Mouse (Mus musculus) hindbrain, embryonic 11.5 days (tissue): ENCODE results near the gene Tsen54. TPM values are rescaled to one million over a fixed set of nuclear protein-coding genes. Genes with fewer than 3 reads are reported as not detected.
"Not testable (repeated sequence)": the region's sequence is repeated elsewhere in the genome, so short reads cannot be mapped to it uniquely, and the experiment has no call there.

Experiments
- ATAC-seq: fragments of 200-750 bp; cut with Nextera tagmentation; 2 replicates; pipeline ENCODE4 v1.8.0; 2017; ENCODE audit warnings: mild to moderate bottlenecking, moderate TSS enrichment, moderate library complexity; ENCODE audit not compliant: low FRiP score
- DNase-seq: peaks from one replicate; pipeline ENCODE4 v3.0.0-alpha.2; 2015; ENCODE audit warnings: low spot score
- H3K27ac ChIP-seq: fragments of 300-500 bp; sonication (generic); 2 replicates; pipeline ENCODE4 v1.5.1; 2014; ENCODE audit warnings: mild to moderate bottlenecking, low read depth, low read length
- H3K27me3 ChIP-seq: fragments of 300-500 bp; sonication (generic); 2 replicates; pipeline ENCODE4 v1.6.1; 2014; ENCODE audit warnings: mild to moderate bottlenecking, low read length, moderate library complexity, mixed read lengths; ENCODE audit not compliant: control insufficient read depth, insufficient read depth
- H3K36me3 ChIP-seq: fragments of 300-500 bp; sonication (generic); 2 replicates; pipeline ENCODE4 v1.6.1; 2014; ENCODE audit warnings: mild to moderate bottlenecking, low read length, moderate library complexity, mixed read lengths; ENCODE audit not compliant: control insufficient read depth, insufficient read depth
- H3K4me1 ChIP-seq: fragments of 300-500 bp; sonication (generic); replicated peaks from 2 replicates; pipeline ENCODE4 v1.6.1; 2014; ENCODE audit warnings: low read length, mixed read lengths; ENCODE audit not compliant: control insufficient read depth, insufficient read depth
- H3K4me2 ChIP-seq: fragments of 300-500 bp; sonication (generic); replicated peaks from 2 replicates; pipeline ENCODE4 v1.6.1; 2014; ENCODE audit warnings: mild to moderate bottlenecking, low read depth, low read length
- H3K4me3 ChIP-seq: fragments of 300-500 bp; sonication (generic); 2 replicates; pipeline ENCODE4 v1.5.1; 2014; ENCODE audit warnings: low read depth, low read length
- H3K9ac ChIP-seq: fragments of 300-500 bp; sonication (generic); 2 replicates; pipeline ENCODE4 v1.6.1; 2014; ENCODE audit warnings: low read depth, low read length
- H3K9me3 ChIP-seq: fragments of 300-500 bp; sonication (generic); 2 replicates; pipeline ENCODE4 v1.6.1; 2016; ENCODE audit warnings: low read length; ENCODE audit not compliant: control insufficient read depth
- WGBS: fragments of 180-500 bp; shearing (Covaris S2); extraction: QIAGEN DNeasy Blood & Tissue Kit; methylation state at CpG from one replicate; pipeline ENCODE4 v1.1.7; 2014; 5-methylcytosine and 5-hydroxymethylcytosine counted together
- polyA plus RNA-seq: library from polyadenylated mRNA; unstranded; fragments of >200 nt; fragmentation: Nextera tagmentation; extraction: Ambion mirVana; gene quantifications from 2 replicates; pipeline ENCODE4 v1.2.1, GENCODE M21; 2014

Tsen54 gene
- polyA plus RNA-seq, 1 experiment from 2014 or later, result 17.9 TPM

DNA sequence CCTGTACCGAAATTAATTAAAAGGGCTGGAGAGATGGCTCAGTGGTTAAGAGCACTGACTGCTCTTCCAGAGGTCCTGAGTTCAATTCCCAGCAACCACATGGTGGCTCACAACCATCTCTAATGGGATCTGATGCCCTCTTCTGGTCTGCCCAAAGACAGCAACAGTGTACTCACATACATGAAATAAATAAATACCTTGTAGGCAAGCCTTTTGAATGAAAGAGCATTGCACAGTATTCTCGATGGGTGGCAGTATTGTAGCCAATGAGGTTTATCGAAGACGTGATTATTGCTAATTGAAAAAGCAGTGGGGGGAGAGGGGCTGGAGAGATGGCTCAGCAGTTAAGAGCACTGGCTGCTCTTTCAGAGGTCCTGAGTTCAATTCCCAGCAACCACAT lies 42.6 kb downstream of the Tsen54 start:
- not testable (repeated sequence) for ATAC-seq, H3K4me2 ChIP-seq, H3K9me3 ChIP-seq, DNase-seq, H3K4me3 ChIP-seq, H3K36me3 ChIP-seq, H3K9ac ChIP-seq, H3K27ac ChIP-seq
- WGBS, result 90% methylated on average over 4 of the region's 4 CpGs
- peaks cover 38% of the 10 kb centered on the region for H3K27me3 ChIP-seq
- peaks cover 10% of the 10 kb centered on the region; the same call in 1 of the 2 replicates for H3K4me1 ChIP-seq

DNA sequence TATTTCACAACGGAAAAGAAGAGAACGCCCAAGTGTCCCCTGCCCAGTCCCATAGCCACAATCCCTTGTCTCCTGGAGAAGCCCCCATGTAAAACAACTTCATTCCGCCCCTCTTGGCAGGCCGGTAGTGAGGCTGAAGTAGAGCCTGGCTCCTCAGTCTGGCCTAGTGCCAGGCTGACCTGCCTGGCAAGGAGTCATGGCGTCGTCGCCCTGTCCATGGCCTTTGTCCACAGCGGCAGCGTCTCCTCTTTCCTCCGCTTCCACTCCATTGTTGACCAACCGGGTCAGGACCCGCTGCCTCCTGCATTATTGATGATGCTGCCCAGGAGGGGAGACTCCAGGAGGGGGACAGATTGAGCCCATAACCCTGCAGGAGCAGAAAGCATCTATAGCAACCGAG lies 43.4 kb downstream of the Tsen54 start:
- Histone ChIP-seq H3K9ac (0 out of 2 replicates have a peak overlapping the region, but pooled peaks have one; percentile 11), H3K4me1 (peaks cover 10% of the 10 kb centered on the region; the same call in 1 of the 2 replicates), H3K9me3 (no peaks in the 10 kb centered on the region), H3K27ac (no peak overlapping the region), H3K36me3 (no peaks in the 10 kb centered on the region), H3K4me2 (no peak overlapping the region), H3K27me3 (peaks cover 38% of the 10 kb centered on the region), H3K4me3 (no peak overlapping the region)
- 36% methylated on average over 13 of the region's 13 CpGs for WGBS
- no peak for DNase-seq
- no peak for ATAC-seq

DNA sequence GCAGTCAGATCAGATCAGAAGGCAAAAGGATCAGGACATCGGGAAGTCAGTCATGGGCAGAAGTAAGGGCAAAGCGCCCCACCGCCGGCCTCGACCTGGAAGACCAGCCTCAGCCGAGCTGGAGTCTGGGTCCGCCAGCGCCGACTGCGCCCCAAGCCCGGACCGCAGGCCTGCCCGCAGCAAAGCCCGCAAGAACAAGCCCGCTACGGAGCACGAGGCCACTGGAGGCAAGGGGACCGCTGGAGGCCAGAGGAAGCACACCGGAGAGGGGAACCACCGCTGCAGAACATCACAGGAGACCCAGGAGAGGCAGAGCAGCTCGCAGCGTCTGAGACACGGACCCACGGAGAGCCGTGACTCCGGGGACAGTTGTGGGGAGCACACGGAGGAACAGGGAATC lies 43.8 kb downstream of the Tsen54 start, which contains the start of gene Myo15b:
Gene Myo15b, plus strand, starts transcription at position 53 of the 400 bp plus-strand sequence.
- no peak for ATAC-seq
- H3K9ac ChIP-seq, result 0 out of 2 replicates have a peak within 1 kb of the TSS, but pooled peaks have one; percentile 15
- no peaks in the 10 kb centered on the region for H3K9me3 ChIP-seq
- peak within 1 kb of the TSS; percentile 29 for H3K4me3 ChIP-seq
- DNase-seq, result peak; percentile 43
- H3K36me3 ChIP-seq, result no peaks in the 10 kb centered on the region
- peaks cover 10% of the 10 kb centered on the region; the same call in 1 of the 2 replicates for H3K4me1 ChIP-seq
- peak within 1 kb of the TSS; percentile 48 for H3K4me2 ChIP-seq
- H3K27ac ChIP-seq, result no peak within 1 kb of the TSS
- WGBS, result 11% methylated on average over 27 of the region's 27 CpGs
- H3K27me3 ChIP-seq, result peaks cover 38% of the 10 kb centered on the region

DNA sequence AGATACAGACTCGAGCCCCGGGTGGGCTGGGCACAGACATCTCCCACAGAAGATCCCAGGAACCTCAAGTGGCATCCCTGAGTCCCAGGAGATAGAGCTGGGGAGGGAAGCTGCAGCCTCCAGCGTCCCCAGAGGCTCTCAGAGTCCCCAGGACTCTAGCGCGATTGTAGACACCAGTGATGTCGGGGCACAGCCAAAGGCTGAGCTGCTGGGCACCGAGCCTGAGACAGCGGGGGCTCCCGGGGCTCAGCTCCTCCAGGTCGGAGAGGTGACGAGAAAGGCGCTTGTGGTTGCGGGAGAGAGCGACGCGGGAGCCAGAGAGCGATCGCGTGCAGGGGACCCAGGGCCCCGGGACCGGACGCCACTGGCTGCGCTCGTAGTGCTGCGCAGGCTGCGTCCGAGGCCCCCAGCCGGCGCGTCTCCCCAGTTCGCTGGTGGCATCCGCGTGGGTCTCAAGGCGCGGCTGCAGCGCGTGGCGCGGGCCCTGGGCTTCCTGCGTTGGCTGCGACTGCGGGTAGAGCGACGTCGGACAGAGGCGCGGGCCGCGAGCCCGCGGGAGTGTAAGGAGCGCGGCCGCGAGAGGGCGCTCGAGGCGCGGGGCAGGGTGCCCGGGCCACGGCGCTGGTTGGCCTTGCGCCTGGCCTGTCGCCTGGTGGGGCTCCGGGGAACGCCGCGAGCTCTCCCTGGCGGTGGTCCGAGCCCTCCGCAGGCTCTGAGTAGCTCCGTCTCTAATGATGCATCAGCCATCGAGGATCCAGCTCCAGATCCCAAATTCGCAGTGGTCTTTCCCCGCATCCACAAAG lies 44.8 kb downstream of the Tsen54 start:
- 3% methylated on average over 73 of the region's 75 CpGs for whole genome bisulfite sequencing
- ATAC-seq (peak; percentile 76), DNase-seq (peak; percentile 92)
- Histone ChIP-seq H3K27ac (no peak overlapping the region), H3K4me3 (peak overlapping the region; percentile 29), H3K9ac (0 out of 2 replicates have a peak overlapping the region, but pooled peaks have one; percentile 15), H3K27me3 (peaks cover 38% of the 10 kb centered on the region), H3K4me1 (peaks cover 10% of the 10 kb centered on the region; the same call in 1 of the 2 replicates), H3K9me3 (no peaks in the 10 kb centered on the region), H3K36me3 (no peaks in the 10 kb centered on the region), H3K4me2 (peak overlapping the region; percentile 48)

DNA sequence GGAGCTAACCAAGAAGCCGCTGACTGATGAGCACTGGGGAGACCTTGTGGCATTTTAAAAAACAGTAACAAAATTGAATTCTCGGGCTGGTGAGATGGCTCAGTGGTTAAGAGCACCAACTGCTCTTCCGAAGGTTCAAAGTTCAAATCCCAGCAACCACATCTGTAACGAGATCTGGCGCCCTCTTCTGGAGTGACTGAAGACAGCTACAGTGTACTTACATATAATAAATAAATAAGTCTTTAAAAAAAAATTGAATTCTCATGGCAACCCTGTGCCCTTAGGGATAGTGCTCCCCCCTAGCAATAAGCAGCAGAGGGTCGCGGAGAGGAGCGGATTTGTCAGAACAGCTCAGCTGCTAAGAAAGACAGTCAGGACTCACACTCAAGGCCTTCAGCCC lies 49.4 kb downstream of the Tsen54 start:
- ATAC-seq, result no peak
- Histone ChIP-seq H3K4me1 (peaks cover 6% of the 10 kb centered on the region; the same call in 1 of the 2 replicates), H3K9ac (no peak overlapping the region), H3K4me3 (no peak overlapping the region), H3K27me3 (peaks cover 24% of the 10 kb centered on the region), H3K9me3 (no peaks in the 10 kb centered on the region), H3K4me2 (no peak overlapping the region), H3K36me3 (no peaks in the 10 kb centered on the region), H3K27ac (no peak overlapping the region)
- no peak for DNase-seq
- WGBS, result 86% methylated on average over 8 of the region's 8 CpGs

DNA sequence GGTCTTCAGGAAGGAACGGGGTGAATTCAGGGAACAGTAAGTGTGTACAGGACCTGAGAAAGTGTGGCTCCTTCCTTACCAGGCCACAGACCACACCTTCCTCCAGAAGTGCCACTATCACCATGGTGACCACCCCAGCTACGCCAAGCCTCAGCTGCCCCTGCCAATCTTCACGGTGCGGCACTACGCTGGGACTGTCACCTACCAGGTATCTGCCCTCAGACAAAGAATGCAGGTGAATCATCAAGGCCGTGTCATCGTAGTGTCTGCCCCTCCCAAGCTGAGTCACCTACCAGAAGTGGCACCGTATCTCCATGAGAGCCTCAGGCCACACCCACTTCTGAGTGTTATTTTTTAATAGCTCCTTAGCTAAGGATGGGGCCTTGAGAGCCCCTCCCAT lies 54.9 kb downstream of the Tsen54 start:
- DNase-seq (no peak), ATAC-seq (no peak)
- H3K27me3 ChIP-seq, result no peaks in the 10 kb centered on the region
- WGBS, result 88% methylated on average over 8 of the region's 8 CpGs
- H3K9ac ChIP-seq, result no peak overlapping the region
- no peaks in the 10 kb centered on the region for H3K4me1 ChIP-seq
- H3K27ac ChIP-seq, result no peak overlapping the region
- H3K4me3 ChIP-seq, result no peak overlapping the region
- H3K9me3 ChIP-seq, result no peaks in the 10 kb centered on the region
- H3K36me3 ChIP-seq, result no peaks in the 10 kb centered on the region
- H3K4me2 ChIP-seq, result no peak overlapping the region

DNA sequence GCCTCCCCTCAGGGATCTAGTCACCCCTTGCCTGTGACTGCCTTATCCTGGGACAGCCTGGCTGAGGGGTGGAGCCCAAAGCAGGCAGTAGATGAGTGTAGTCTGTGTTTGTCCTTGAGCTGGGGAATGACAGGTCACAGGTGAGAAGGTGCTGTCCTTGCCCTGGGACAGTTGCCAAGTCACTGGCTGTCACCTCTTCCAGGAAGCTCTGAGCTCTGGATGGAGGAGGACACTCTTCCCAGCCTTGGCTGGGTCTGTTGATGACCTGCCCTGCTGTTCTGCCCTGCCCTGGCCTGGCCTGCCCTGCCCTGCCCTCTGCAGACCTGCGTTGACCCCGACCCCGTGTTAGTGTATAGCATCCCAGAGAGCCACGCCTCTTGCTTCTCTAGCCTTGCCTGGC lies 57.9 kb downstream of the Tsen54 start:
- no peak for DNase-seq

More for the DNA sequence above, 57.9 kb downstream of the Tsen54 start:
- no peaks in the 10 kb centered on the region for H3K9me3 ChIP-seq
- H3K4me1 ChIP-seq, result no peaks in the 10 kb centered on the region
- WGBS, result 79% methylated on average over 4 of the region's 4 CpGs
- no peak overlapping the region for H3K9ac ChIP-seq
- no peaks in the 10 kb centered on the region for H3K36me3 ChIP-seq
- no peak overlapping the region for H3K4me2 ChIP-seq
- no peak for ATAC-seq
- H3K27ac ChIP-seq, result no peak overlapping the region
- H3K4me3 ChIP-seq, result no peak overlapping the region
- no peaks in the 10 kb centered on the region for H3K27me3 ChIP-seq
